Mouse (Mus musculus) ES-E14 (cell line): Measurements from ENCODE around the gene Spon1.

Source experiments
- CHD2 ChIP-seq: IDR thresholded peaks from 2 replicates; pipeline ENCODE4 v1.6.1; 2014; ENCODE audit warnings: mild to moderate bottlenecking, low read depth, low read length, inconsistent platforms
- HCFC1 ChIP-seq: IDR thresholded peaks from 2 replicates; pipeline ENCODE4 v1.6.1; 2012; ENCODE audit warnings: low read length, inconsistent platforms, borderline replicate concordance; ENCODE audit not compliant: insufficient read depth
- MAFK ChIP-seq: IDR thresholded peaks from 2 replicates; pipeline ENCODE4 v1.6.1; 2014; ENCODE audit warnings: mild to moderate bottlenecking, low read depth, low read length, inconsistent platforms; ENCODE audit not compliant: insufficient read depth
- ZC3H11A ChIP-seq: IDR thresholded peaks from 2 replicates; pipeline ENCODE4 v1.6.1; 2012; ENCODE audit warnings: low read depth, mild to moderate bottlenecking, inconsistent platforms, low read length, borderline replicate concordance
- ZNF384 ChIP-seq: IDR thresholded peaks from 2 replicates; pipeline ENCODE4 v1.6.1; 2012; ENCODE audit warnings: low read depth, low read length, inconsistent platforms

DNA sequence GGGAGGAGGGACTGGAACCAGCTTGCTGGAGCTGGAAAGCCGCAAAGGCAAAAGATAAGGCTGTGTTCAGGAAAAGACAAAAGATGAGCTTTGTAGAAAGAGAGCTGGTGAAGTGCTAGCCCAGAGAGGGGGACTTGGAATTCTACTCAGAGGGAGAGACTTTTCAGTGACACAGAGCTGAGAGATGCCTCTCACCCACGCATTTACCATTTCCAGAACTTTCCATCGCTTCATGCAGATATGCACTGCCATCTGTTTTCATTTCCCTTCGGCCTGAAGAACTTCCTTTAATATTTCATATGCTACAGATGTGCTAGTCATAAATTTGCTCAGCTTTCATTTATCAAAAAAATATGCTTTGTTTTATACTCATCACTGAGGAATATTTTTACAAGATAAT, 150.1 kb downstream of the Spon1 start:
- TF ChIP-seq CHD2 (no peak), ZNF384 (no peak), HCFC1 (no peak), MAFK (no peak), ZC3H11A (no peak)
